Comparison of ENCODE assay signal across 13 mouse cellular contexts in genomic region chr15:94160806-94161205, GRCm38 (mm10).
DNase-seq lines count a peak whose midpoint lies in the region.
"Had no signal": no experiment of that assay in that cellular context is flagged by ENCODE, and none has a peak within 500 bp of the region (broad histone marks: within the 10 kb centered on the region; RNA-seq: fewer than 3 reads in every experiment).

No protein-coding gene starts in this region.

- intact Hi-C loops in left cerebral cortex, postnatal 4 days (cut with DNase I), result no loop called here

- DNase-seq in left cerebral cortex, adult 18-20 months (ENCODE audit: low spot score in 2 of 2), result peak; percentile 12 to 13
- no peak for DNase-seq in left cerebral cortex, postnatal 4 days
- peak; percentile 6 to 26 for DNase-seq in right cerebral cortex, adult 2 months (ENCODE audit: low spot score in 2 of 2)
- no peak for DNase-seq in right cerebral cortex, postnatal 4 days
- DNase-seq in frontal cortex, postnatal 36 days (ENCODE audit: low spot score in 2 of 2), result peak; percentile 8 to 45
- peak; percentile 64 for DNase-seq in telencephalon, adult 2 months (ENCODE audit: low read depth, low spot score)
- DNase-seq in lung, postnatal 4 days, result no peak
- DNase-seq: adrenal gland, adult 2 months; adrenal gland, postnatal 25 days; cerebellum, adult 8-10 months; cerebellum, postnatal 25 days; gastrocnemius, postnatal 14 days; heart, adult 2 months had no signal

Comparison
In these comparisons a context has a peak if more than half of its experiments do, and no peak if none do; other contexts are left out.
1. DNase-seq: peak in left cerebral cortex, adult 18-20 months (2 of 2), right cerebral cortex, adult 2 months (2 of 2), frontal cortex, postnatal 36 days (2 of 2) and telencephalon, adult 2 months (single experiment); none in left cerebral cortex, postnatal 4 days (single experiment), right cerebral cortex, postnatal 4 days (single experiment) and lung, postnatal 4 days (0 of 2).